Mouse (Mus musculus) brown adipose tissue, adult 24 weeks (tissue): ENCODE results near the gene Sowahc. TPM values are rescaled to one million over a fixed set of nuclear protein-coding genes. Genes with fewer than 3 reads are reported as not detected.
A peak's percentile ranks its signal among the peaks of the same experiment; 100 is the strongest.

Experiments used
- H3K27ac ChIP-seq: fragments of 200-500 bp; replicated peaks from 2 replicates; pipeline ENCODE4 v1.5.1; 2012; ENCODE audit warnings: low read depth, mild to moderate bottlenecking, low read length
- H3K4me1 ChIP-seq: fragments of 200-500 bp; 2 replicates; pipeline ENCODE4 v1.6.1; 2012; ENCODE audit warnings: low read length, mixed read lengths; ENCODE audit not compliant: control insufficient read depth, insufficient read depth, insufficient read length
- H3K4me3 ChIP-seq: fragments of 200-500 bp; 2 replicates; pipeline ENCODE4 v1.5.1; 2012; ENCODE audit warnings: low read depth, mild to moderate bottlenecking, low read length, moderate library complexity; ENCODE audit not compliant: insufficient read depth
- polyA plus RNA-seq: library from polyadenylated mRNA; stranded (reverse); fragments of >200 nt; gene quantifications from 2 replicates; pipeline ENCODE4 v1.2.4, GENCODE M21; 2012; ENCODE audit not compliant: missing spikeins, insufficient read depth, insufficient read length

Sowahc gene
- 24.0 and 37.9 TPM in 2 replicates for polyA plus RNA-seq

GRCm38 (mm10) chr10:59221473-59222270, at the start of gene Sowahc, which contains the start of gene Sept10:
Gene Sowahc, plus strand, starts transcription at chr10:59221953.
Gene Sept10, minus strand, starts transcription at chr10:59221847.
- H3K4me3 ChIP-seq: peak within 1 kb of the TSS; percentile 95
- H3K4me1 ChIP-seq: peaks cover 3% of the 10 kb centered on the region; the same call in 1 of the 2 replicates

GRCm38 (mm10) chr10:59172539-59172938, 49.2 kb upstream of the Sowahc start:
- Histone ChIP-seq H3K4me1 (no peaks in the 10 kb centered on the region), H3K4me3 (no peak overlapping the region)

More at GRCm38 (mm10) chr10:59221473-59222270, at the start of gene Sowahc, which contains the start of gene Sept10:
- H3K27ac ChIP-seq: peak within 1 kb of the TSS; percentile 97

GRCm38 (mm10) chr10:59179620-59180019, 42.1 kb upstream of the Sowahc start:
- H3K4me3 ChIP-seq: no peak overlapping the region
- H3K4me1 ChIP-seq: no peaks in the 10 kb centered on the region
- no peak overlapping the region for H3K27ac ChIP-seq

More at GRCm38 (mm10) chr10:59172539-59172938, 49.2 kb upstream of the Sowahc start:
- H3K27ac ChIP-seq: no peak overlapping the region

- H3K27ac ChIP-seq: no peak overlapping the region
These were observed 39.4 kb upstream of the Sowahc start for GRCm38 (mm10) chr10:59182306-59182705.

GRCm38 (mm10) chr10:59194891-59195290, 26.9 kb upstream of the Sowahc start:
- Histone ChIP-seq H3K4me1 (peaks cover 7% of the 10 kb centered on the region; the same call in 1 of the 2 replicates), H3K4me3 (no peak overlapping the region), H3K27ac (no peak overlapping the region)

More at GRCm38 (mm10) chr10:59182306-59182705, 39.4 kb upstream of the Sowahc start:
- Histone ChIP-seq H3K4me1 (no peaks in the 10 kb centered on the region), H3K4me3 (no peak overlapping the region)

- Histone ChIP-seq H3K27ac (no peak overlapping the region), H3K4me1 (peaks cover 7% of the 10 kb centered on the region; the same call in 1 of the 2 replicates), H3K4me3 (no peak overlapping the region)
These were observed 25.0 kb upstream of the Sowahc start for GRCm38 (mm10) chr10:59196763-59197162.

- peaks cover 5% of the 10 kb centered on the region; the same call in 1 of the 2 replicates for H3K4me1 ChIP-seq
- H3K4me3 ChIP-seq: no peak overlapping the region
- no peak overlapping the region for H3K27ac ChIP-seq
These were observed 21.7 kb upstream of the Sowahc start for GRCm38 (mm10) chr10:59200011-59200410.

- H3K4me1 ChIP-seq: peaks cover 3% of the 10 kb centered on the region; the same call in 1 of the 2 replicates
- peak overlapping the region; percentile 97 for H3K27ac ChIP-seq
- H3K4me3 ChIP-seq: peak overlapping the region; percentile 95
These were observed 805 bp upstream of the Sowahc start for GRCm38 (mm10) chr10:59220824-59221472.

- Histone ChIP-seq H3K4me1 (peaks cover 3% of the 10 kb centered on the region; the same call in 1 of the 2 replicates), H3K27ac (peak overlapping the region; percentile 69), H3K4me3 (peak overlapping the region; percentile 95)
These were observed 733 bp downstream of the Sowahc start for GRCm38 (mm10) chr10:59222271-59223101.

GRCm38 (mm10) chr10:59223301-59223700, 1.5 kb downstream of the Sowahc start:
- Histone ChIP-seq H3K27ac (peak overlapping the region; percentile 52), H3K4me3 (peak overlapping the region; percentile 95), H3K4me1 (peaks cover 3% of the 10 kb centered on the region; the same call in 1 of the 2 replicates)

- Histone ChIP-seq H3K4me3 (peak overlapping the region; percentile 95), H3K27ac (no peak overlapping the region), H3K4me1 (peaks cover 3% of the 10 kb centered on the region; the same call in 1 of the 2 replicates)
These were observed 2.1 kb downstream of the Sowahc start for GRCm38 (mm10) chr10:59223890-59224289.

GRCm38 (mm10) chr10:59225137-59225536, 3.4 kb downstream of the Sowahc start:
- peak overlapping the region; percentile 25; the same call in 1 of the 2 replicates for H3K4me3 ChIP-seq
- peaks cover 3% of the 10 kb centered on the region; the same call in 1 of the 2 replicates for H3K4me1 ChIP-seq
- no peak overlapping the region for H3K27ac ChIP-seq

GRCm38 (mm10) chr10:59229205-59229820, 7.6 kb downstream of the Sowahc start:
- Histone ChIP-seq H3K4me1 (peaks cover 7% of the 10 kb centered on the region), H3K4me3 (no peak overlapping the region), H3K27ac (no peak overlapping the region)

GRCm38 (mm10) chr10:59235227-59235626, 13.5 kb downstream of the Sowahc start:
- Histone ChIP-seq H3K4me3 (no peak overlapping the region), H3K4me1 (peaks cover 11% of the 10 kb centered on the region)

More at GRCm38 (mm10) chr10:59235227-59235626, 13.5 kb downstream of the Sowahc start:
- H3K27ac ChIP-seq: no peak overlapping the region
